Mouse (Mus musculus) heart, adult 2 months (tissue): Measurements from ENCODE around the gene Fut7. TPM values are rescaled to one million over a fixed set of nuclear protein-coding genes. Genes with fewer than 3 reads are reported as not detected.

Experiments
- DNase-seq, 2 experiments: peaks; one replicate each; pipeline ENCODE4 v3.0.0; 2021
- H3K27ac ChIP-seq: fragments of 200-600 bp; 2 replicates; pipeline ENCODE4 v1.8.1; 2022
- H3K27me3 ChIP-seq: fragments of 200-500 bp; 2 replicates; pipeline ENCODE4 v1.6.1; 2012; ENCODE audit warnings: mild to moderate bottlenecking, low read length, inconsistent platforms, mixed read lengths; ENCODE audit not compliant: control insufficient read depth, insufficient read depth
- H3K36me3 ChIP-seq: fragments of 200-500 bp; 2 replicates; pipeline ENCODE4 v1.6.1; 2012; ENCODE audit warnings: low read length, inconsistent platforms; ENCODE audit not compliant: control insufficient read depth, insufficient read depth
- H3K4me1 ChIP-seq: fragments of 200-500 bp; 2 replicates; pipeline ENCODE4 v1.6.1; 2011; ENCODE audit warnings: low read length; ENCODE audit not compliant: control insufficient read depth, insufficient read depth
- H3K4me3 ChIP-seq: fragments of 200-600 bp; 2 replicates; pipeline ENCODE4 v1.8.1; 2022
- H3K79me2 ChIP-seq: fragments of 200-500 bp; replicated peaks from 2 replicates; pipeline ENCODE4 v1.6.1; 2012; ENCODE audit warnings: mild to moderate bottlenecking, inconsistent platforms, low read length, moderate library complexity, mixed read lengths; ENCODE audit not compliant: control insufficient read depth, insufficient read depth
- H3K9ac ChIP-seq: fragments of 200-500 bp; 2 replicates; pipeline ENCODE4 v1.6.1; 2012; ENCODE audit warnings: low read depth, mild to moderate bottlenecking, control low read depth, inconsistent platforms, low read length, mixed read lengths
- CTCF ChIP-seq: fragments of 200-600 bp; IDR thresholded peaks from 2 replicates; pipeline ENCODE4 v1.8.1; 2022; ENCODE audit warnings: antibody characterized with exemption, mild to moderate bottlenecking, moderate library complexity
- EP300 ChIP-seq: fragments of 200-500 bp; IDR thresholded peaks from 2 replicates; pipeline ENCODE4 v1.6.1; 2011; ENCODE audit warnings: low read depth, low read length, control low read depth; ENCODE audit not compliant: insufficient read depth
- POLR2A ChIP-seq: fragments of 200-500 bp; IDR thresholded peaks from 2 replicates; pipeline ENCODE4 v1.6.1; 2011; ENCODE audit warnings: mild to moderate bottlenecking, low read depth, low read length, control low read depth; ENCODE audit not compliant: insufficient read depth
- WGBS: fragments of 180-500 bp; shearing (Covaris S2); methylation state at CpG from one replicate; pipeline ENCODE4 v1.1.7; 2018; 5-methylcytosine and 5-hydroxymethylcytosine counted together
- intact Hi-C: fragments of 180-260 bp; cut with DNase I; formaldehyde crosslinking; loops from one replicate; pipeline ENCODE4 v1.15.1; 2025
- long read RNA-seq: library from polyadenylated mRNA; stranded (forward); transcript quantifications from one replicate; pipeline ENCODE4 v2.0.0, GENCODE M21; 2021
- polyA plus RNA-seq: library from polyadenylated mRNA; depleted of rRNA; stranded (reverse); fragments of >200 nt; gene quantifications from 2 replicates; pipeline ENCODE4 v1.2.3, GENCODE M21; 2012; rRNA removed
- total RNA-seq, 2 experiments: library from RNA; stranded (reverse); gene quantifications; 2 replicates each; pipeline ENCODE4 v1.2.3; 2021

Fut7 gene
- under 1 TPM in 1 of 2 experiments, not detected in 1; 0.11 TPM for total RNA-seq
- polyA plus RNA-seq, result 0.43 TPM in 1 of 2 replicates, not detected in the other
- long read RNA-seq, result 0 reads

DNA sequence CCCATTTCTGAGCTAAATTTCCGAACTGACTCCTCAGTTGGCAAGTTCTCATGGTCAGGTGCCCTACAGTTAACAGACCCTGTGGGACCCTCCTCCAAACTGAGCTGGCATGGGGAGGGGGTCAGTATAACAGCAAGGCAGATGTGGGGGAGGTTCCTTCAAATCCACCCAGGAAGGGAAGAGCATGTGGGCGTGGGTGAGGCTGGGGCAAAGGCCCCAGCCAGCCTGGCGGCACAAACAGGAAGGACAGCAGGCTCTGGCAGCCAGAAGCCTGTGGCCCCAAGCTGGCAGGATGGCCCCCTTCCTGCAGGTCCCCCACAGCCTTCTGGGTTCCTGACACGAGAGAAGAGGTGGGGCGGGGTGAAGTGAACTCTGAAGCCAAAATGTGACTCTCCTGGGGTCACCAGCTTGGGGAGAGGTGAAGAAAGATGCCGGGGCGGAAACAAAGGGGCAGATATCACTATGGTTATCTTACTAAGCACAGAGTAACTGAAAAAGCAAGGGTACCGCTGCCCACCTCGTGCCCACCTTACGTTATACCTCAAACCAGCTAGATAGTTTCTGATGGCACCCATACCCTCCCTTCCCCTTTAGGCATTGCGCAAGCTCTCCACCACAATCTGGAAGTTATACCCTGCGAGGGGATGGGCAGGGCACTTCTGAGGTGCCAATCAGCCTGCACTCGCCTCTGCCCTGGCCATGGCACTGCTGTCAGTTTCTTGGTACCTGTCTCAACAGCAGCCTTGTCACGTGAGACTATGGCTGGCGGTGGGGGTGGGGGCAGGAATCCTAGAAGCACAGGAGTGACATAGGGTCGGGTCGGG, at the start of gene Fut7:
Fut7 (plus strand) TSS at position 681 of the 824 bp plus-strand sequence.
- intact Hi-C loops, result loop anchor here (10.0 kb wide), 1 partner anchor 132 kb away; the partner anchor contains the start of gene Edf1
- no peak within 1 kb of the TSS for H3K4me3 ChIP-seq
- TF ChIP-seq POLR2A, result no peak
- no peak for TF ChIP-seq CTCF
- no peak for TF ChIP-seq EP300
- WGBS, result 53% methylated on average over 17 of the region's 17 CpGs
- H3K9ac ChIP-seq, result no peak within 1 kb of the TSS
- H3K79me2 ChIP-seq, result no peaks in the 10 kb centered on the region
- peak in 1 of 2 experiments; percentile 34 for DNase-seq
- no peaks in the 10 kb centered on the region for H3K4me1 ChIP-seq
- no peaks in the 10 kb centered on the region for H3K27me3 ChIP-seq
- H3K27ac ChIP-seq, result no peak within 1 kb of the TSS
- no peaks in the 10 kb centered on the region for H3K36me3 ChIP-seq

DNA sequence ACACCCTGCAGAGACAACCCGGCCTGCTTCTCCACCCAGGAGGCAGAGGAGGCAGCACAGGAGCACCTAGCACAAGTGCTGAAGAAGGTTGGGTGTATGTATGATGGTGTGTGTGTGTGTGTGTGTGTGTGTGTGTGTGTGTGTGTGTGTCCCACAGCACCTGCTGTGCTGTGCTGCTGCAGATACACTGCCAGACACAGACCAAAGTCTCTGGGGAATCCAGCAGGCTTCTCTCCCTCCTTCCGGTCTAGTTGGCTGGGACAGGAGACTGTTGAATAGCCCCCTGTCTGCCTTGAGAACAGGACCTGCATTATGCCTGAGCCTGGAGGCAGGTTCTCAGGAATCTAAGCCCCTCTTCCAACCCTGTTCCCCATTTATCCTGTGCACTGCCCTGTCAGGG, 49.6 kb upstream of the Fut7 start:
- Histone ChIP-seq H3K4me1 (no peaks in the 10 kb centered on the region), H3K27ac (no peak overlapping the region), H3K9ac (no peak overlapping the region), H3K36me3 (no peaks in the 10 kb centered on the region), H3K79me2 (no peaks in the 10 kb centered on the region), H3K4me3 (no peak overlapping the region), H3K27me3 (peaks cover 1% of the 10 kb centered on the region; the same call in 1 of the 2 replicates)
- 52% methylated on average over 2 of the region's 2 CpGs for WGBS
- TF ChIP-seq POLR2A (no peak), CTCF (no peak), EP300 (no peak)
- no peak for DNase-seq
- intact Hi-C loops, result no loop called here

DNA sequence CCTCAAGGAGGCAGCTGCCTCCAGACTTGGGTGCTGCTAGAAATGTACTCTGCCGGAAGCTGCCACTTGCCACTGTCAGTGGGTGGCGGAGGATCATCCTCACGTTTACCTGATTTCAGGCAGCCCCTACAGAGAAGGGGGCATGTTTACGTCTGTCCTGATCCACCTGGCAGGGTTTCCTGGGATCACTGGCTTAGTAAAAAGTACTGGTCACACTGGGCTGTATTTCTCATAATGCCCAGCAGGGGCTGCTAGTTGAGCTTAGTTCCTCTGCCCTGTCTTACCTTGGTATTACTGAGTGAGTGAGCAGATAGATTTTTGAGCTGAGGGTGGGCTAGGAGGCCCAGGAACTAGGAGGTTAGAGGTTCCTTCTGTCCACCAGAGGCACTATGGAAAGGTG, 46.5 kb upstream of the Fut7 start:
- no peaks in the 10 kb centered on the region for H3K79me2 ChIP-seq
- no peak overlapping the region for H3K4me3 ChIP-seq
- no peaks in the 10 kb centered on the region for H3K4me1 ChIP-seq
- peak; percentile 63 to 66 for DNase-seq
- 0 out of 2 replicates have a peak, but pooled peaks have one; percentile 11 for TF ChIP-seq EP300
- TF ChIP-seq POLR2A, result no peak
- peak; percentile 90 for TF ChIP-seq CTCF
- intact Hi-C loops, result loop anchor here (1.0 to 5.0 kb wide), 3 partner anchors 36 to 107 kb away; no protein-coding TSS in a partner anchor
- peaks cover 1% of the 10 kb centered on the region; the same call in 1 of the 2 replicates for H3K27me3 ChIP-seq
- H3K36me3 ChIP-seq, result no peaks in the 10 kb centered on the region
- H3K27ac ChIP-seq, result no peak overlapping the region
- 61% methylated on average over 4 of the region's 4 CpGs for WGBS
- H3K9ac ChIP-seq, result no peak overlapping the region

DNA sequence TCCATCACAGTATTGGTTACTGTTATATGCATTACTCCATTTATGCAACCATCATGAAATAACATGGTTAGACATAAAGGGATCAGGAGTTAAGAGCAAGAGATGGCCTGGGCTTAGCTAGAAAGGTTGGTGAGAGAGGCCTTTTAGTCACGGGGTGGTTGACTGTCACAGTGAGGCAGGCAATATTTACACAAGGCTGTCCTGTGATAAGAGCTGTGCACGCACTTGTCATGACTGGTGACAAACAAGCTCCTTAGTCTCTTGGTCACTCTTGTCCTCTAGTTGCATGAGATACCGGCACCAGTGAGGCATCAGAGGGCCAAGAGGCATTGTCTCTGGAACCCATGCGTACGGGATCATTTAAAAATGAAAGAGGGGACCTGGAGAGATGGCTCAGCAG, 38.6 kb upstream of the Fut7 start:
- Histone ChIP-seq H3K9ac (no peak overlapping the region), H3K36me3 (no peaks in the 10 kb centered on the region), H3K27me3 (no peaks in the 10 kb centered on the region), H3K4me3 (no peak overlapping the region), H3K79me2 (no peaks in the 10 kb centered on the region), H3K4me1 (no peaks in the 10 kb centered on the region), H3K27ac (no peak overlapping the region)
- intact Hi-C loops, result no loop called here
- DNase-seq, result no peak
- no peak for TF ChIP-seq POLR2A
- no peak for TF ChIP-seq EP300
- no peak for TF ChIP-seq CTCF
- WGBS, result 57% methylated on average over 5 of the region's 5 CpGs

DNA sequence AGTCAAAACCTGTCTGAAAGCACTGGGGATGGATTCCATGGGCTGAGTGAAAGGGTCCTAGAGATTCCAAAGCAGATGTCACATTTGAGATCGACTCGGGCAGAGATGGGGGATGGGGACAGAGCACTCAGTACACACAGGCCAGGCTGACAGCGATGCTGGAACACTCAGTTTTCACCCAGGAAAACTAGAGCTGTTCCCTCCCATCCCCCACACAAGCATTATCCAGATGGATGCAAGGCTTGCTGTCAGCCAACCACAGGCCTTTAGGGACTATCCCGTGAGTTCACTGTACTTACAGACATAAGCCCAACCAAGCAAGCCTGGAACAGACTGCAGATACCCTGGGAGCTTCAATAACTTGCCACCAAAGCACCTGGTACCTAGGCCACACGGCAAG, 31.8 kb upstream of the Fut7 start:
- no peak overlapping the region for H3K4me3 ChIP-seq
- 72% methylated on average over 5 of the region's 5 CpGs for WGBS
- TF ChIP-seq CTCF, result no peak
- DNase-seq, result no peak
- no peak overlapping the region for H3K9ac ChIP-seq
- no peaks in the 10 kb centered on the region for H3K79me2 ChIP-seq
- intact Hi-C loops, result no loop called here
- H3K4me1 ChIP-seq, result peaks cover 2% of the 10 kb centered on the region
- H3K27me3 ChIP-seq, result no peaks in the 10 kb centered on the region
- H3K27ac ChIP-seq, result no peak overlapping the region
- H3K36me3 ChIP-seq, result no peaks in the 10 kb centered on the region
